Mouse (Mus musculus): ENCODE measurements around the gene Zc3h10.
A peak's percentile ranks its signal among the peaks of the same experiment; 100 is the strongest.
"Not testable (repeated sequence)": the region's sequence is repeated elsewhere in the genome, so short reads cannot be mapped to it uniquely, and the experiment has no call there.

Gene Zc3h10

DNA sequence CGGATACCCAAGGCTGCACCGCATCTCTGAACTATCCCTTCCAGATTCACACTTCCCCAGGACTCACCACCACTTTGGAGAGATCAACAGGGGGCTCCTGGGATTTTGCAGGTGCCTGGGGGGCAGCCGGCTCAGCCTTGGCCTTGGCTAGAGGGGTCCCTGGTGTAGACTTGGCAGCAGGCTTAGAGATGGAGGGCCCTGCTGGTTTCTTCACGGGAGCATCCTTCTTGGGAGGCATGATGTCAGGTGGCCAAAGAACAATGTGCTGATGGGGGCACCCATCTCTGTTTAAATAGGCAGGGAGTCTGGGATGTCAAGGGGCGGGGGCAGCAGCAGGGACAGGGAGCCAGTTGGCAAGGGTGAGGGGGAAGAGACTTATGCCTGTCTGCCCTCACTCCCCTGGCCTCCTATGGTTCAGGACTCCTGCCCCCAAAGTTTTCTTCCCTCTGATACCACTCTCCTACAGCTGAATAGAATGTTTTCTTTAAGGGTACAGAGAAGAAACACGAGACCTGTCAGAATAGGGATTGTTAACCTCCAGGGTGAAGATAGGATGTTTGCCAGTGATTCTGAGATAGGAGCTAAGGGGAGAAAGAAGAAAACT lies 50.3 kb downstream of the Zc3h10 start:
- no peak for ATAC-seq (ENCODE audit: low TSS enrichment)

DNA sequence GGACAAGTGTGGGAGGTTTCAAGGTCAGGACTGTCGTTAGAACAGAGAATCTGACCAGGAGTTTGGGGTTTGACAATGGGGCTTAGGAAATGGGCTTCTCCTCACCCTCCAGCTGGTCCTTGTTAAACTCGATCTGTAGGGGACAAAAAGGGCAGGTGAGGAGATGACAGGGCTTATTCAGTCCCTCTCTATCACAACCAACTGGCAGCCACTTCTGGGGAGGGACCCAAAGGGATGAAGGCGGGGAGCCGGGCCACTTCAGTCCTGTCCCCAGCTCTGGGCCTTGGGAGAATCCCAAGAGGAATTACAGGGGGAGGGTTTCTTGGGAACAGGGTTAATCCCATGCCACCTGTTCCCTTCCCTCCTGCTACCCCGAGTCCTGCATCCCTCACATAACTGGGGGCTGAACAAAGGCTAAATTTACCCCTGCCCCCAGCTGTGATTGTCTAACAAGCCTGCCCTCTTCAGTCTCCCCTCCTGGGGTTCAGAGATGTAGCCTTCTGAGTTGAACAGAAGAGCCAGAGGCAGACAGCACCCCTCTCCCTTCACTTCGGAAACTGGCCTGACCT lies 51.0 kb downstream of the Zc3h10 start:
- no peak for ATAC-seq (ENCODE audit: low TSS enrichment)

DNA sequence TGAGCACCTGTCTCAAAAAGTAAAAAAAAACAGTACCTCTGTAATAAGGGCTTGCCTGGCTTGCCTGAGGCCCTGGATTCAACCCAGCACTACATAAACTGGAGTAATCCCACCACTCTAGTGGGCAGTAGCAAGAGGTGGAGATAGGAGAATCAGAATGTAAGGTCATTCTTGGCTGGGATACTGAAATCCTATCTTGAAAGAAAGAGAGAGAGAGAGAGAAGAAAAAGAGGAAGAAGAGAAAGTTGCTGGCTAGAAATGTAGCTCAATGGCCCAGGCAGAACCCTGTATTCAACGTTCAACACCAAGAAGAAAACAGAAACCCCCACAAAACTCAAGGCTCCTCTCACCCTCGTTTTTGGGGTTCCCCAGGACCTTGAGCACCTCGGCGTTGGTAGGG lies 51.7 kb downstream of the Zc3h10 start:
- ATAC-seq (ENCODE audit: low TSS enrichment): no peak

DNA sequence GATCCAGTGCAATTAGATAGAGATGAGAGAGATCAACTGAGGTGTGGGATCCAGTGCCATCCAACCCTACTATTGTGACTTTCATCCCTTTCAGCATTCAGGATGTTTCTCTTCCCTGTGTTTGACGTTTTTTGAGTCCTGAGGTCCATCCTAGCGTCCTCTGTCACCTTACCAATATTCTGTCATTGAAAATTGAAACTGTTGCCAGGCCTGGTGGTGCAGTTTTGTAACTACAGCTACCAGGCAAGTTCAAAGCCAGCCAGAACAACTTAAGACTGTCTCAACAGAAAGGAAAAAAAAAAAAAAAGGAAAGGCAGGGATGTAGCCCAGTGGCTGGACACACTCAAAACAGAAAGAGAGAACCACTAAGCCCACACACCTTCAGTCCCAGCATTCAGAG lies 52.3 kb downstream of the Zc3h10 start:
- ATAC-seq (ENCODE audit: low TSS enrichment): no peak

DNA sequence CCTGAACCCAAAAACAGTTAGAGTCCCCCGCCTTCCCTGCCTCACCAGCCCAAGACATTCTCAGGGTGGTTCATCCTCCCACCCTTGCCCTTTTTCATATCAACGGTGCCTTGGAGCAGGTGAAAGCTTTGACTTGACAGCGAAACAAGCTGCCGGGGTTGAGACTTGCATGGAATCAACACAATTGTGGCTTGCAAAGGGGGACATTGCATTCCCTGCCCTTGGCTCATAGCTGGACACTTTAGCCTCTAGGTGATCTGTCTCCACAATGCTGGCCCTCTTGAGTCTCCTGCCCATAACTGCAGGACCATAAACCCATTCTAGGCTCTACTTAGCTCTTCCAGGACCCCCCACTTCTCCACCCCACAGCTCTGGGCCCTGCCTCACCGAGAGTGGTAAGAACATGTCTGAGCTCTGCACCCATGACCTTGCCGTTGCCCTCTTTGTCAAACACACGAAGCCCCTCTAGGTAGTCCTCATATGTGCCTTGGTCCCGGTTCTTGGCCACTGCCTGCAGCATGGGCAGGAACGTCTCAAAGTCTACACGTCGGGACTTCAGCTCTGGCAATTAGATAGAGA lies 52.8 kb downstream of the Zc3h10 start:
- no peak for ATAC-seq (ENCODE audit: low TSS enrichment)

GRCm38 (mm10) chr10:128493695-128494666 lies 53.6 kb downstream of the Zc3h10 start, which contains the start of gene Myl6:
Gene Myl6, minus strand, starts transcription at chr10:128494145.
- ATAC-seq (ENCODE audit: low TSS enrichment): peak; percentile 62

GRCm38 (mm10) chr10:128493319-128493694 lies 54.3 kb downstream of the Zc3h10 start:
- ATAC-seq (ENCODE audit: low TSS enrichment): peak; percentile 3; the same call in 1 of the 2 replicates

DNA sequence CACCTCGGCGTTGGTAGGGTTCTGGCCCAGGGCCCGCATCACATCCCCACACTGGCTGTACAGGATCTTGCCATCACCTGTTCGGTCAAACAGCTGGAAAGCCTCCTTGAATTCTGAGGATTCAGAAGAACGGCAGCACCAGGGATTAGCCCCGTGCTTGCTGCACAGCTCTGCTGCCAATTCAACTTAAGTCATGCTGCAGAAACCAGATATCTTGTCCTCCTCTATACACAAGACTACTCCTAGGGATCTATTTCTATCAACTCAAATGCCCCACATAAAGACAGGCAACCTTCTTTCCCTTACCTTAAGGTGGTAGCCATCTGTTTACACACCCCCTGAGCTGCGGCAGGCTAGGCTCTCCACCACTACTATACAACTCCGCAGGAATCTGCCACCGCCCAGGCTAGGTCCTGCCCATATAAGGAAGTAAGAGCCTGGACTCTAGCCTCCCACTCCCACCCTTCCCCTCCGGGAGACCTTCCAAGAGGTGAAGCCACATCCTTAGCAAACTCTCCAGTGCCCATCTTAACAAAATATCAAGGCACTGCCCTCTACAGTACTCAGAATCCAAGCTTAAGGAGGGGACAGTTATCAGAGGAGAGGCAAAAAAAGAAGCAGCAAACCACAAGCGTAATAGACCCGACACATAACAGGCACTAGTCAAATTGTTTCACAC lies 54.8 kb downstream of the Zc3h10 start:
- ATAC-seq (ENCODE audit: low TSS enrichment): peak; percentile 38

DNA sequence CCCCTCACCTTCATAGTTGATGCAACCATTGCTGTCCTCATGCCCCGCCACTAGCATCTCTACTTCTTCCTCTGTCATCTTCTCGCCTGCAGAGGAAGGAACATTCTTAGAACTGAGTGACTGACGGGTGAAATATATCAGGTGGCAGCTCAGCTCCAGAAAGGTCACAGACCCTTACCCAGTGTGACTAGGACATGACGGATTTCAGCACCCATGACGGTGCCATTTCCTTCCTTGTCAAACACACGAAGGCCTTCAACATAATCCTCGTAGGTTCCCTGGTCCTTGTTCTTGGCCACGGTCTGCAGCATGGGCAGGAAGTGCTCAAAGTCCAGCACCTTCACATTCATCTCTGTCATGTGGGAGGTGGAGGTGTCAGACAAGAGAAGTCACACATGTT lies 55.5 kb downstream of the Zc3h10 start:
- not testable (repeated sequence) for ATAC-seq (ENCODE audit: low TSS enrichment)
